Mouse (Mus musculus): Measurements from ENCODE around the gene Lmx1b.

GRCm38 (mm10) chr2:33664661-33665060 is 24.4 kb upstream of the Lmx1b start:
- TF ChIP-seq CTCF (IDR thresholded peaks at IDR 0.05) (no peak), POLR2A (IDR thresholded peaks at IDR 0.05; ENCODE audit: insufficient read depth, low read depth, low read length) (no peak), EP300 (IDR thresholded peaks at IDR 0.05; ENCODE audit: insufficient read depth, low read depth, low read length) (no peak)

All from heart, adult 2 months (tissue).